ENCODE assay signal across 8 mouse cellular contexts in the genomic region with DNA sequence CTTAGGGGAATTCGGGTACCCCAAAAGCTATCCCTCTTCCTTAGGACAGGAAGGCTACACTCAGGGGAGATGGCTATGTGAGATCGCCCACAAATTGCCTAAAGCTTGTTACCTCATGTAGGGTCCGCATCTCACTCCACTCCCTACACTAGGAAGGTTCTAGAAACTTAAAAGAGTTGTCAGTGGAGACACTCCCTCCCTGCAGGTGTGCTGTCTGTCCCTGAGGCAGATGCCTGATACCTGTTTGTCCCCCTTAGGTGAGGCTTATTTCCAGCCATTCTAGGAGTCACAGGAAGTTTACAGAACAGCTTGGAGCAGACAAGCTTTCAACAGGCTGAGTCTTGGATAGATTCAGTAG. TPM values are rescaled to one million over a fixed set of nuclear protein-coding genes. Genes with fewer than 3 reads are reported as not detected.
DNase-seq lines count a peak whose midpoint lies in the region; ATAC-seq and TF ChIP-seq lines count a peak whose summit lies in the region.

No protein-coding gene starts in this region.

- no peaks in the 10 kb centered on the region for H3K9me3 ChIP-seq in liver, embryonic 13.5 days (replicated peaks)

- H3K4me2 ChIP-seq in liver, embryonic 13.5 days: peak overlapping the region; percentile 55

- TF ChIP-seq CTCF in gastrocnemius, adult 2 months (IDR thresholded peaks at IDR 0.05): no peak
- no peak for TF ChIP-seq CTCF in testis, adult 2 months (IDR thresholded peaks at IDR 0.05; ENCODE audit: control insufficient read depth, insufficient read depth, insufficient replicate concordance, low read depth, low read length)

- TF ChIP-seq POLR2A in testis, adult 2 months (IDR thresholded peaks at IDR 0.05; ENCODE audit: control insufficient read depth, low read depth, low read length): no peak

- no peak for ATAC-seq in liver, embryonic 13.5 days (ENCODE audit: low read depth)

- H3K4me1 ChIP-seq in testis, adult 2 months (ENCODE audit: control insufficient read depth, insufficient read depth, low read length): peaks cover 5% of the 10 kb centered on the region
- H3K4me1 ChIP-seq in liver, embryonic 13.5 days (replicated peaks): peaks cover 36% of the 10 kb centered on the region

- 10% methylated on average over 3 of the region's 3 CpGs for WGBS in liver, embryonic 13.5 days (ENCODE audit: insufficient replicate concordance)

- peak overlapping the region; percentile 54 for H3K9ac ChIP-seq in liver, embryonic 13.5 days

- H3K27ac ChIP-seq in gastrocnemius, adult 2 months: peak overlapping the region; percentile 97
- H3K27ac ChIP-seq in testis, adult 2 months (ENCODE audit: control insufficient read depth, insufficient read depth, low read depth, low read length): peak overlapping the region; percentile 91
- peak overlapping the region; percentile 51; the same call in 1 of the 2 replicates for H3K27ac ChIP-seq in liver, embryonic 13.5 days

- DNase-seq in gastrocnemius, adult 2 months: no peak
- no peak for DNase-seq in gastrocnemius, postnatal 4 days (ENCODE audit: low spot score in 2 of 2)
- no peak for DNase-seq in testis, postnatal 10 days (ENCODE audit: low spot score)
- no peak for DNase-seq in liver, embryonic 13.5 days
- DNase-seq in thymus, postnatal 25 days: no peak
- no peak for DNase-seq in gastrocnemius, postnatal 36 days
- DNase-seq in ovary, postnatal 36 days (ENCODE audit: low spot score): no peak

- intact Hi-C loops in gastrocnemius, adult 2 months (cut with DNase I): no loop called here
- intact Hi-C loops in gastrocnemius, postnatal 36 days (cut with DNase I): no loop called here

- peak overlapping the region; percentile 81 for H3K4me3 ChIP-seq in gastrocnemius, adult 2 months
- H3K4me3 ChIP-seq in testis, adult 2 months (ENCODE audit: control insufficient read depth, low read depth, low read length): peak overlapping the region; percentile 80
- H3K4me3 ChIP-seq in liver, embryonic 13.5 days (replicated peaks): peak overlapping the region; percentile 43

- no peaks in the 10 kb centered on the region for H3K36me3 ChIP-seq in testis, adult 2 months (ENCODE audit: control insufficient read depth, insufficient read depth, low read length)
- H3K36me3 ChIP-seq in liver, embryonic 13.5 days: no peaks in the 10 kb centered on the region

- no peaks in the 10 kb centered on the region for H3K27me3 ChIP-seq in testis, adult 2 months (ENCODE audit: control insufficient read depth, insufficient read depth, low read length)
- peaks cover 11% of the 10 kb centered on the region; the same call in 1 of the 2 replicates for H3K27me3 ChIP-seq in liver, embryonic 13.5 days

RNA-seq across cellular contexts. Expression of gene Sparc, which starts 4.3 kb away (rescaled TPM):
- total RNA-seq in gastrocnemius, adult 2 months (2021): 100 to 1,000 TPM; 276 to 473 TPM
- 1,000 to 10,000 TPM; 2,207 to 2,385 TPM for total RNA-seq in gastrocnemius, postnatal 4 days (2021)
- 374 and 406 TPM in 2 replicates for polyA plus RNA-seq in testis, adult 2 months (2012; rRNA removed)
- 150 and 155 TPM in 2 replicates for polyA plus RNA-seq in liver, embryonic 13.5 days (2015; fragmentation: Nextera tagmentation; extraction: Ambion mirVana)
- 100 to 1,000 TPM; 572 to 675 TPM for total RNA-seq in gastrocnemius, postnatal 36 days (2021)

RNA-seq across cellular contexts. Expression of gene Atox1, which starts 42.4 kb away (rescaled TPM):
- total RNA-seq in gastrocnemius, adult 2 months (2021): 10 to 100 TPM; 41.3 to 45.4 TPM
- 10 to 100 TPM; 87.6 to 95.6 TPM for total RNA-seq in gastrocnemius, postnatal 4 days (2021)
- 142 and 164 TPM in 2 replicates for polyA plus RNA-seq in testis, adult 2 months (2012; rRNA removed)
- 184 and 205 TPM in 2 replicates for polyA plus RNA-seq in liver, embryonic 13.5 days (2015; fragmentation: Nextera tagmentation; extraction: Ambion mirVana)
- total RNA-seq in gastrocnemius, postnatal 36 days (2021): 10 to 100 TPM; 50.4 to 56.4 TPM

RNA-seq across cellular contexts. Expression of gene G3bp1, which starts 50.8 kb away (rescaled TPM):
- total RNA-seq in gastrocnemius, adult 2 months (2021): 10 to 100 TPM; 52.5 to 55.5 TPM
- 10 to 100 TPM; 77.3 TPM for total RNA-seq in gastrocnemius, postnatal 4 days (2021)
- 10.0 and 10.7 TPM in 2 replicates for polyA plus RNA-seq in testis, adult 2 months (2012; rRNA removed)
- polyA plus RNA-seq in liver, embryonic 13.5 days (2015; fragmentation: Nextera tagmentation; extraction: Ambion mirVana): 96.5 and 114 TPM in 2 replicates
- 10 to 100 TPM; 46.1 to 48.5 TPM for total RNA-seq in gastrocnemius, postnatal 36 days (2021)
